Mouse (Mus musculus) frontal cortex, adult (tissue): ENCODE measurements around the gene Frem2.

ENCODE experiments used
- ATAC-seq: cut with Nextera tagmentation; 2 replicates; pipeline ENCODE4 v1.9.2; 2017; ENCODE audit warnings: mild to moderate bottlenecking, moderate library complexity, mixed read lengths; ENCODE audit not compliant: low TSS enrichment

Gene Frem2

GRCm38 (mm10) chr3:53620978-53621377 lies 36.2 kb downstream of the Frem2 start:
- ATAC-seq: no peak

GRCm38 (mm10) chr3:53620355-53620754 lies 36.8 kb downstream of the Frem2 start:
- ATAC-seq: peak; percentile 80; the same call in 1 of the 2 replicates

- ATAC-seq: no peak
These were observed 46.0 kb downstream of the Frem2 start for GRCm38 (mm10) chr3:53611106-53611505.

- ATAC-seq: no peak
These were observed 47.3 kb downstream of the Frem2 start for GRCm38 (mm10) chr3:53609851-53610250.

GRCm38 (mm10) chr3:53600140-53600539 lies 57.0 kb downstream of the Frem2 start:
- no peak for ATAC-seq

- no peak for ATAC-seq
These were observed 57.8 kb downstream of the Frem2 start for GRCm38 (mm10) chr3:53599315-53599714.

GRCm38 (mm10) chr3:53598153-53598800 lies 58.9 kb downstream of the Frem2 start:
- ATAC-seq: no peak

GRCm38 (mm10) chr3:53594471-53594870 lies 62.7 kb downstream of the Frem2 start:
- no peak for ATAC-seq

GRCm38 (mm10) chr3:53593718-53594117 lies 63.4 kb downstream of the Frem2 start:
- ATAC-seq: no peak

- ATAC-seq: no peak
These were observed 65.1 kb downstream of the Frem2 start for GRCm38 (mm10) chr3:53592036-53592435.

- ATAC-seq: peak; percentile 64
These were observed 67.0 kb downstream of the Frem2 start for GRCm38 (mm10) chr3:53590139-53590621.

- no peak for ATAC-seq
These were observed 73.9 kb downstream of the Frem2 start for GRCm38 (mm10) chr3:53583248-53583647.

GRCm38 (mm10) chr3:53580596-53581254 lies 76.4 kb downstream of the Frem2 start:
- ATAC-seq: no peak

GRCm38 (mm10) chr3:53579121-53579704 lies 77.9 kb downstream of the Frem2 start:
- no peak for ATAC-seq

- no peak for ATAC-seq
These were observed 80.6 kb downstream of the Frem2 start for GRCm38 (mm10) chr3:53576320-53577116.

- ATAC-seq: no peak
These were observed 83.0 kb downstream of the Frem2 start for GRCm38 (mm10) chr3:53574123-53574522.

GRCm38 (mm10) chr3:53571663-53572062 lies 85.5 kb downstream of the Frem2 start:
- ATAC-seq: no peak

- peak; percentile 92 for ATAC-seq
These were observed 92.6 kb downstream of the Frem2 start for GRCm38 (mm10) chr3:53564521-53564920.

GRCm38 (mm10) chr3:53563746-53564145 lies 93.4 kb downstream of the Frem2 start:
- ATAC-seq: peak; percentile 30; the same call in 1 of the 2 replicates

GRCm38 (mm10) chr3:53561813-53562212 lies 95.3 kb downstream of the Frem2 start:
- no peak for ATAC-seq

- no peak for ATAC-seq
These were observed 98.1 kb downstream of the Frem2 start for GRCm38 (mm10) chr3:53559056-53559455.

- ATAC-seq: no peak
These were observed 98.9 kb downstream of the Frem2 start for GRCm38 (mm10) chr3:53558230-53558629.
